Mouse (Mus musculus): ENCODE data around the gene Prelp. TPM values are rescaled to one million over a fixed set of nuclear protein-coding genes. Genes with fewer than 3 reads are reported as not detected.

The Prelp gene
- polyA plus RNA-seq, 1 experiment, result 2.3 TPM

DNA sequence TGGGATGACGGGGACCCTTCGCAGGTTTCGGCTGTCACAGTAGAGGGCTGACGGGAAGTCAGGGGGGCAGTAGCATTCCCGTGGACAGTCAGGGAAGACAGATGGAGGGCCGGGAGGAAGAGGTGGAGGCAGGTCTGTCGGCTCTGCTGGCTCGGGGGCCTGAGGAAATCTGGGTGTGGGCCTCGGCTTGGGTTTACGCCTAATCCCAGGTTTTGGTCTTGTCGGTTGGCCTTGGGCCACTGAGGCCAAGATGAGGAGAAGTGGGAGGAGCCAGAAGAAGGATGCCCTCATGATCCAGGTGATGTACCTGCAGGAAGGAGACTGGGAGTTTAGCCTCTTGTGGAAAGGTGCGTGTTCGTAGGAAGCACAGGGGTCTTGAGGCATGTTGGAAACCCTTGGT lies 6.1 kb downstream of the Prelp start:
- no peaks in the 10 kb centered on the region for H3K79me2 ChIP-seq (ENCODE audit: control insufficient read depth, insufficient read depth)
- no peak overlapping the region for H3ac ChIP-seq (ENCODE audit: control insufficient read depth, insufficient read length)
- no peaks in the 10 kb centered on the region for H3K36me3 ChIP-seq (ENCODE audit: control insufficient read depth, insufficient read depth)
- TF ChIP-seq POLR2AphosphoS2 (IDR thresholded peaks at IDR 0.05; ENCODE audit: insufficient read length, low read depth) (no peak), USF1 (IDR thresholded peaks at IDR 0.05; ENCODE audit: low read depth) (no peak), POLR2A (IDR thresholded peaks at IDR 0.05; ENCODE audit: insufficient read length, low read depth) (no peak), CEBPB (IDR thresholded peaks at IDR 0.05; ENCODE audit: insufficient read depth, poor library complexity, severe bottlenecking) (no peak), MAX (IDR thresholded peaks at IDR 0.05; ENCODE audit: low read depth) (no peak), MYOD1 (IDR thresholded peaks at IDR 0.05; ENCODE audit: control insufficient read depth in 1 of 3, insufficient read length in 2 of 3, low read depth in 2 of 3) (no peak), MYOG (IDR thresholded peaks at IDR 0.05; ENCODE audit: control insufficient read depth in 1 of 3, insufficient read depth in 1 of 3, insufficient read length in 2 of 3, low read depth in 2 of 3) (no peak), E2F4 (IDR thresholded peaks at IDR 0.05; ENCODE audit: insufficient read depth) (no peak), REST (IDR thresholded peaks at IDR 0.05; ENCODE audit: insufficient read depth, insufficient read length) (no peak), TCF12 (IDR thresholded peaks at IDR 0.05; ENCODE audit: insufficient read depth, poor library complexity, severe bottlenecking) (no peak), TCF3 (IDR thresholded peaks at IDR 0.05; ENCODE audit: insufficient read length, low read depth) (no peak), SRF (IDR thresholded peaks at IDR 0.05; ENCODE audit: control insufficient read depth, insufficient read length, low read depth) (no peak)
- no peak overlapping the region for H3K4me3 ChIP-seq
- no peak overlapping the region for H3K4me2 ChIP-seq (ENCODE audit: low read depth)
- H3K27me3 ChIP-seq (ENCODE audit: control insufficient read depth, insufficient read depth, insufficient read length), result no peaks in the 10 kb centered on the region

DNA sequence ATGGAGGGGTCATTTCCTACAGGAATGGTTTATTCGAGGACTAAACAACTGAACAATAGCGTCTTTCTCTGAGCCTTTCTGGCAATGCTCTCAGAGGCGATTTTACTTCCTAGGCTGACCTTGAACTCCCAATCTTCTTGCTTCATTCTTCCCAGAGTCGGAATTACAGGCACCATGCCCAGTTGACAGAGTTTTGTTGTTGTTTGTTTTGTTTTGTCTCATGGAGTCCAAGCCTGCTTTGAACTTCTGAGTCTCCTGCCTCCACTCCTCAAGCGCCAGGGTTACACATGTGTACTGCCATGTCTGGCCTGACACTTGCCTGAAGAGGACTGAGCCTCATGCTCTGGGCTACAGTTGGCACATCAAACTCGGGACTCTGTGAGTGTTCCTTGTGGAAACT lies 8.2 kb downstream of the Prelp start:
- Histone ChIP-seq H3ac (ENCODE audit: control insufficient read depth, insufficient read length) (no peak overlapping the region), H3K4me2 (ENCODE audit: low read depth) (no peak overlapping the region)
- TF ChIP-seq USF1 (IDR thresholded peaks at IDR 0.05; ENCODE audit: low read depth) (no peak), CEBPB (IDR thresholded peaks at IDR 0.05; ENCODE audit: insufficient read depth, poor library complexity, severe bottlenecking) (no peak), POLR2A (IDR thresholded peaks at IDR 0.05; ENCODE audit: insufficient read length, low read depth) (no peak), SRF (IDR thresholded peaks at IDR 0.05; ENCODE audit: control insufficient read depth, insufficient read length, low read depth) (no peak), POLR2AphosphoS2 (IDR thresholded peaks at IDR 0.05; ENCODE audit: insufficient read length, low read depth) (no peak), TCF12 (IDR thresholded peaks at IDR 0.05; ENCODE audit: insufficient read depth, poor library complexity, severe bottlenecking) (no peak), TCF3 (IDR thresholded peaks at IDR 0.05; ENCODE audit: insufficient read length, low read depth) (no peak), MAX (IDR thresholded peaks at IDR 0.05; ENCODE audit: low read depth) (no peak), REST (IDR thresholded peaks at IDR 0.05; ENCODE audit: insufficient read depth, insufficient read length) (no peak), MYOD1 (IDR thresholded peaks at IDR 0.05; ENCODE audit: control insufficient read depth in 1 of 3, insufficient read length in 2 of 3, low read depth in 2 of 3) (no peak), E2F4 (IDR thresholded peaks at IDR 0.05; ENCODE audit: insufficient read depth) (no peak)

DNA sequence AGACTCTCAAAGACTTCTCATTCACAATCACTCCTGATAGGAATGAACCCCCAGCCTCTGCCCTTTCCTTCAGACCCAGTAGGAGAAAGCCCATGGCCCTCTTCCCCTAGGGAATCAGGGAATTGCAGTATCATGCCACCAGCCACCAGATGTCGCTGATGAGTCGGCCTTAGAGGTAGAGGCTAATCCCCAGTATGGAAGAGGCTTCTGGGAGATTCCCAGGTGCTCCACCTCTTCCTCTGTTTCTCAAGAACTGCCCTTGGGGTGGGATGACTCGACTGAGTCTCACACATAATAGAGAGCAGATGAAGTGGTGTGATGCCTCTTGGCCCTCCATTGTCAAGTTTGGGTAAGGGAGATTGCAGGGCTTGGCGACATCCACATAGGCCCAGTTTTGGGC lies 9.8 kb downstream of the Prelp start:
- Histone ChIP-seq H3K4me3 (no peak overlapping the region), H3K4me2 (ENCODE audit: low read depth) (no peak overlapping the region), H3ac (ENCODE audit: control insufficient read depth, insufficient read length) (no peak overlapping the region), H3K36me3 (ENCODE audit: control insufficient read depth, insufficient read depth) (no peaks in the 10 kb centered on the region), H3K79me2 (ENCODE audit: control insufficient read depth, insufficient read depth) (no peaks in the 10 kb centered on the region), H3K27me3 (ENCODE audit: control insufficient read depth, insufficient read depth, insufficient read length) (no peaks in the 10 kb centered on the region)
- TF ChIP-seq MYOD1 (IDR thresholded peaks at IDR 0.05; ENCODE audit: control insufficient read depth in 1 of 3, insufficient read length in 2 of 3, low read depth in 2 of 3) (no peak), REST (IDR thresholded peaks at IDR 0.05; ENCODE audit: insufficient read depth, insufficient read length) (no peak), MYOG (IDR thresholded peaks at IDR 0.05; ENCODE audit: control insufficient read depth in 1 of 3, insufficient read depth in 1 of 3, insufficient read length in 2 of 3, low read depth in 2 of 3) (no peak), TCF3 (IDR thresholded peaks at IDR 0.05; ENCODE audit: insufficient read length, low read depth) (no peak), MAX (IDR thresholded peaks at IDR 0.05; ENCODE audit: low read depth) (no peak), E2F4 (IDR thresholded peaks at IDR 0.05; ENCODE audit: insufficient read depth) (no peak), POLR2AphosphoS2 (IDR thresholded peaks at IDR 0.05; ENCODE audit: insufficient read length, low read depth) (no peak), TCF12 (IDR thresholded peaks at IDR 0.05; ENCODE audit: insufficient read depth, poor library complexity, severe bottlenecking) (no peak), POLR2A (IDR thresholded peaks at IDR 0.05; ENCODE audit: insufficient read length, low read depth) (no peak), USF1 (IDR thresholded peaks at IDR 0.05; ENCODE audit: low read depth) (no peak), CEBPB (IDR thresholded peaks at IDR 0.05; ENCODE audit: insufficient read depth, poor library complexity, severe bottlenecking) (no peak), SRF (IDR thresholded peaks at IDR 0.05; ENCODE audit: control insufficient read depth, insufficient read length, low read depth) (no peak)

More for the DNA sequence above, 8.2 kb downstream of the Prelp start:
- Histone ChIP-seq H3K4me3 (no peak overlapping the region), H3K36me3 (ENCODE audit: control insufficient read depth, insufficient read depth) (no peaks in the 10 kb centered on the region), H3K79me2 (ENCODE audit: control insufficient read depth, insufficient read depth) (no peaks in the 10 kb centered on the region), H3K27me3 (ENCODE audit: control insufficient read depth, insufficient read depth, insufficient read length) (no peaks in the 10 kb centered on the region)

GRCm38 (mm10) chr1:133911008-133911407 lies 10.2 kb downstream of the Prelp start:
- H3ac ChIP-seq (ENCODE audit: control insufficient read depth, insufficient read length), result no peak overlapping the region
- no peak overlapping the region for H3K4me2 ChIP-seq (ENCODE audit: low read depth)
- no peaks in the 10 kb centered on the region for H3K79me2 ChIP-seq (ENCODE audit: control insufficient read depth, insufficient read depth)
- H3K4me3 ChIP-seq, result no peak overlapping the region
- H3K27me3 ChIP-seq (ENCODE audit: control insufficient read depth, insufficient read depth, insufficient read length), result no peaks in the 10 kb centered on the region
- no peak for TF ChIP-seq MYOD1 (IDR thresholded peaks at IDR 0.05; ENCODE audit: control insufficient read depth in 1 of 3, insufficient read length in 2 of 3, low read depth in 2 of 3)
- no peaks in the 10 kb centered on the region for H3K36me3 ChIP-seq (ENCODE audit: control insufficient read depth, insufficient read depth)

- Histone ChIP-seq H3K79me2 (ENCODE audit: control insufficient read depth, insufficient read depth) (no peaks in the 10 kb centered on the region), H3ac (ENCODE audit: control insufficient read depth, insufficient read length) (no peak overlapping the region), H3K36me3 (ENCODE audit: control insufficient read depth, insufficient read depth) (no peaks in the 10 kb centered on the region), H3K4me2 (ENCODE audit: low read depth) (no peak overlapping the region), H3K4me3 (no peak overlapping the region), H3K27me3 (ENCODE audit: control insufficient read depth, insufficient read depth, insufficient read length) (no peaks in the 10 kb centered on the region)
- TF ChIP-seq POLR2AphosphoS2 (IDR thresholded peaks at IDR 0.05; ENCODE audit: insufficient read length, low read depth) (no peak), SRF (IDR thresholded peaks at IDR 0.05; ENCODE audit: control insufficient read depth, insufficient read length, low read depth) (no peak), TCF12 (IDR thresholded peaks at IDR 0.05; ENCODE audit: insufficient read depth, poor library complexity, severe bottlenecking) (no peak), REST (IDR thresholded peaks at IDR 0.05; ENCODE audit: insufficient read depth, insufficient read length) (no peak)
These were observed 11.1 kb downstream of the Prelp start for GRCm38 (mm10) chr1:133910108-133910507.
